Mouse (Mus musculus) telencephalon, adult 2 months (tissue): ENCODE data around the gene Rap1gap2.

Experiments used
- DNase-seq: peaks from one replicate; pipeline ENCODE4 v3.0.0-alpha.2; 2011; ENCODE audit warnings: low read depth, low spot score

Rap1gap2 gene

DNA sequence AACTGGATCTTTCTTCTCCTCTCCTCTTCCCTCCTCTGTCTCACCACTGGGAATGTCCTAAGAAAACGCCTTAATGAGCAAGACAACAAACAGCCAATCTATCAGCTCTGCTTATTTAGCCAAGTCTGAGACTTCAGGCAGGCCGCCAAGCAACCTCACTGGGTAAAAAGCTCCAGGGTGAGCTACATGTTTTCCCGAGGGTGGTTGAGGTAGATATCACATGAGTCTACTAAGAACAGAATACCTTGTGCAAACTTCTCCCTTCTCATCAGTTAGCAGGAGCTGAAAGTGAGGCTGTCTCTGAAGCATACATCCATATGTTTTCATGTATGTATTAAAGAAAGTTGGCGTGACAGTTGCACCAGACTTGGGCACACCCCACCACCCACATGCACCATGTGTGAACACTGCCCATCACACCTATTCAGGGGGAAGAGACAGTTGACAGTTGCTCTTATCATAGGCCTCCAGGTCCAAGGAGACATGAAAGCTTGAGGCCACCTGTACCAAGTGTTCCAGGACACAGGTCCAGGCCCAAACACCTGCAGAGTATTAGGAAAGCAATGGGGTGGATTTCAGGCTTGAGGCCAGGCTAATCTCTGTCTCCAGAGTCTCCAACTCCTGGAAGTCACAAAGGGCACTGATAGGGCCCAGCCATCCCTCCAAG is 35.8 kb downstream of the Rap1gap2 start:
- DNase-seq, result no peak

DNA sequence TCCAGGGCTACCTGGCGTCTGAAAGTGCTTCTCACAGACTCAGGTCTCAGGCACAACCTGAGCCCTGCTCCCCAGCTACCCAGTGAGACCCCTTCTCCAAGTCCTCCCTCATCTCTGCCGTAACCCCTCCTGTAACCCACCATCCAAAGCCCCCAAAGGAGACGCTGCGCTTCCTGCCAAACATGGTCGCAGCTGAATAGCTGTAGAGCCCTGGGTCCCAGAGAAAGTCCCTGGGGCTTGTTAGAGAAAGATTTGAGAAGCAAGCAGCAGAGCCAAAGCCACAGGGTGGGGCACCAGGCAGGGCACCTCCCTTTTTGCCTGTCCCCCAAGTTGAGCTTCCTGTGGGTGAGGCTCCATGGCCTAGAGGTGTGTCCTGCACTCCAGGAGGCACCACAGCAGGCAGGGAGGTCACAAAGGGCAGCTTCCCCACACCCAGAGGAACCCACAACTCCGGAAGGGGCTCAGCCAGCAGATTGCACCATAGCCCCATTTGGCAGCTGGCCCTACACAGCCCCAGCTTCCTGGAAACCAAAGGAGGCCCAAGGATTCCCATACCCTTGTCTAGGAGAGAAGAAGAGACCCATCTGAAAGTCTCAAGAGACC is 38.2 kb downstream of the Rap1gap2 start:
- no peak for DNase-seq

DNA sequence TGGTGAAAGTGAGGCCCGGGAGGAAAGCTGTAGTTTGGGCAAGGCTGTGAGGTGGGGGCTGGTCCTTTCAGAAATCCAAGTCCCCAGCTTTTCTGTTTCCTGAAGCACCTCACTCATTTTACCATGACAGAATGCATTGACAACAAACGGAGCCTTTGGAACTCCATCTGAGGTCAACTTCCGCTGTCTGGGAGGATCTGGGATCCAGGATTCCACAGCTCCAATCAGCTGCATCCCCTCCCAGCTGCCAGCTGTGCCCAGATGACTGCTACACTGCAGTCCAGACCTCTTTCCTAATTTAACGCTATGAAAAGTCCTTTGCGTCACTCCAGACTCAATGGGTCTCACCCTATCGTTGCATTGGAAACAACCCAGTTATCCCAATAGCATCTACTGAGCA is 41.0 kb downstream of the Rap1gap2 start:
- DNase-seq, result no peak

DNA sequence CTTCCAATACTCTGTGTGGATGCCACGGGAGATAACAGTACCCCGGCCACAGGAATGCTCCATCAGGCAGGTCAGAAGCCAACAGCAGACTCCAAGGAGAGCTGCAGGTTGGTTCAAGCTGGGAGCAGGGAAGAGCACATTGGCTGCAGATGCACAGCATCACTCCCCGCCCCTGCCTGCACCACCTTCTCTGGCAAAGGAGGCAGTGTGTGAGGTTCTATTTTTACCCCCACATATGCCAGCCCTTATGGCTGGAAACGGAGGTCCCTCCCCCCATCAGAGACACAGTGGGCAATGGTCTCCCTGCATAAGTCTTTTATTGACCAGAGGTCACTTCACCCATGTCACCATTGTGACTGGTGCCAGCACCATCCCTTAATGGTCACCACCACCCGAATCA is 42.3 kb downstream of the Rap1gap2 start:
- no peak for DNase-seq

DNA sequence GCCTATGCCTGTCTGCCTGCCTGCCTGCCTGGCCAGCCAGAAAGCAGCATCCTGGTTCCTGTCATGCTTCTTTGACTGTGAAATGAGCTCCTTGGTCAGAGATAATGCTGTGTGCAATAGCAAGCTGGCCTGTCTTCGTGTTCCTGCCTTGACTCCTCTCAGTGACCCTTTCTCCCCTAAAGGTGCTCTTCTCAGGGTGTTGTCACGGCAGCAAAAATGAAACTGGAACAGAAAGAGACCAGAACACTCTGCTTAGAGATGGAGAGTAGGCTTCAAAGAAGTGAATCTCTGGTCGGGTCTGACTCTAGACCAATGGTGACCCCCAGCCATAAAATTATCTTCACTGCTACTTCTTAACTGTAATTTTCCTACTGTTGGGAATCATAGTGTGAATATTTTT is 42.7 kb downstream of the Rap1gap2 start:
- no peak for DNase-seq

DNA sequence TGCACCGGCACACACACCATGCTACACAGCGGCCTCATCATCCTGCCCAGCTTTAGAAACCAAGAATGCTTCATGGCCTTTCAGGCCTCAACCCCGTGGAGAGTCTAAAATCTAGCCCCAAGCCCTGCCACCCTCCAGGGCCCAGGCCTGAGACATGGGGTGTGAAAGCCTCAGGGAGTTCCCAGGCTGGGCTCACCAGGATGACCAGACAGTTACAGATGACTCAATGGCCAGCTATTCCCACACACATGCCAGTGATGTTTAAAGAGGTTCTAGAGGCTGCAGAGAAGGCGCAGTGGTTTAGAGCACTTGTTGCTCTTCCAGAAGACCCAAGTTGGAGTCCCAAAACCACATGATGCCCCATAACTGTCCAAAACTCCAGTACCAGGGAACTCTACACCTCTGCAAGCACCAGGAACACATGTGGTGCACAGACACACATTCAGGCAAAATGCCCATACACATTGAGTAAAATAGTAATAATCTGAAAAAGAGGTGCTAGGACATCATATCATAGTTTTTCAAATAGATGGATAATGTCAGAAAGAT is 44.3 kb downstream of the Rap1gap2 start:
- DNase-seq, result no peak

DNA sequence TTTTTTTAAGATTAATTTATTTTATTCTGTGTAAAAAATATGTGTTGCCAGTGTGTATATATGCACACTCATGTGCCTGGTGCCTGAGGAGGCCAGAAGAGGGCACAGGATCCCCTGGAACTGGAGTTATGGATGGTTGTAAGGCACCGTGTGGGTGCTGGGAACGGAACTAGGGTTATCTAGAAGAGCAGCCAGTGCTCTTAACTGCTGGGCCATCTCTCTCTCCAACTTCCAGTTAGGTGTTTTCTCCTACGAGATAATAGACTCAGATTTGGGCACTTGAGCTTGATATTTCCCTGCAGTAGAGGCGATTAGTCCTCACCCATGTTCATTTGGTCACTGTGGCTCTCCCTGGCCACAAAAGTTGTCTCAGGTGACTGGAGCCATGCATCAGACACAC is 49.3 kb downstream of the Rap1gap2 start:
- no peak for DNase-seq

DNA sequence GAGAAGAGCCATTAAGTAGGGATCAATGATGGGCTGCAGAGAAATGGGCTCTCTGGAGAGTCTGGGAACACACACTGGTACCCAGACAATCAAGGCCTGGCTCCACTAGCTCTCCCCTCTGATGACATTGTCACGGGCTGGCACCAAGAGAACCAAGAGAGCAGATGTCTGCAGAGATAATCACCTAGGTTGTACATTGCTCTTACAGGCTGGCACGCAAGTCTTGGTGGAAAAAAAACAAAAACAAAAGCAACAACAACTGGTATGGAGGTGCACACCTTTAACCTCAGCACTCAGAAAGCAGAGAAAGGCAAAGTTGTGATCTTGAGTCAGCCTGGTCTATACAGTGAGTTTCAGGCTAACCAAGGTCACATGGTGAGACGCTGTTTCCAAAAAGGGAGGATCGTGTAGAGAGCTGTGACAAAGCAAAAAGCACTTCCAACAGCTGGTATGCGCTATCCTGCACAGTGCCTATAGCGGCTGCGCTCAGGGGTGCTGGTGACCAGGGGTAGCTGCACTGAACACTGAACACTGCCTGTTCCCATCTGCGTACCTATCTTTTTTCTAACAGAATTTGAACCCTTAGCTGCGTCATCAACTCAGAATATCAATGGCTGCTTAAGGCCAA is 50.0 kb downstream of the Rap1gap2 start:
- no peak for DNase-seq

DNA sequence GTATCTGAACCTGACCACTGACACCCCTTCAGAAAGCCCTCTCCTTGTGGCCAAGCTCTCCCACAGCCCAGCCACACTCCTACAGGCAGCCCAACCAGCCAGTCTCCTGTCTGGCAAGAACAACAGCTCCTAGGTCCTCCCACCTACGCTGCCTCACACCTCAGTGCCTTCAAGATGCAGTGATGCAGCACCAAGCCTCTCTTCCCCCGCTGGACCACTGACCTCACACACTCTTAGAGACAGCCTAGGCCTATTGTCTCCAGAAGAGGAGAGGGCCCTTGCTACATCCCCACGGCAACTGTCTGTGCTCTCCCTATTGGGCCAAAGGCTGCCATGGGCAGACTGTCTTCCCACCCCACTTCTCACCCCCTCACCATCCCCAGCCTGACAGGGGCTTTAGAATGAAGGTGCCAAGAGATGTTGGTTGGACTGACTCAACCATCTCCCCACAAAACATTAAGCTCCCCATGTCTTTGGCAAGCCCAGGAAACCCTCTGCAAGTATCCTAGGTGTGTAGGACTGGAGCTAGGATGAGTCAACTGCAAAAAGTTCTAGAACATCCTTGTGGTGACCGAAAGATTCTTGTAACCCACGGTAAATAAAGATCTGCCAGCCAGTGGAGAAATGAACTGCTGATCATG is 50.8 kb downstream of the Rap1gap2 start:
- DNase-seq, result no peak

DNA sequence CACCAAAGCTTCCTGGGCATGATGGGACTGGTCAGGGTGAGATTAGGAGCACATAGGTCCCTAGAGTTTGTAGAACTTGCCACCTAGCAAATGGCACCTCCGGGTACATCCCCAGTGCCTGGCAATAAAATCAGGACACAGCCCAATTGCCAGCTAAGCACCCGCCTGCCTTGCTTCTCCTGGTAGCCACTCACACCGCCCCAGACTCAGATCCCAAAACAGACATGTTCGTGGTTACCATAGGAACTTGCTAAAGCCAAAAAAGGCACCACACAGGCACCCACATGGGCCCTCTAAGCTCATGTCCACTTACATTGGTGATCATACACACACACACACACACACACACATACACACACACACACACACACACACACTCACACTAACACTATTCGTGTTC is 51.8 kb downstream of the Rap1gap2 start:
- DNase-seq, result no peak

DNA sequence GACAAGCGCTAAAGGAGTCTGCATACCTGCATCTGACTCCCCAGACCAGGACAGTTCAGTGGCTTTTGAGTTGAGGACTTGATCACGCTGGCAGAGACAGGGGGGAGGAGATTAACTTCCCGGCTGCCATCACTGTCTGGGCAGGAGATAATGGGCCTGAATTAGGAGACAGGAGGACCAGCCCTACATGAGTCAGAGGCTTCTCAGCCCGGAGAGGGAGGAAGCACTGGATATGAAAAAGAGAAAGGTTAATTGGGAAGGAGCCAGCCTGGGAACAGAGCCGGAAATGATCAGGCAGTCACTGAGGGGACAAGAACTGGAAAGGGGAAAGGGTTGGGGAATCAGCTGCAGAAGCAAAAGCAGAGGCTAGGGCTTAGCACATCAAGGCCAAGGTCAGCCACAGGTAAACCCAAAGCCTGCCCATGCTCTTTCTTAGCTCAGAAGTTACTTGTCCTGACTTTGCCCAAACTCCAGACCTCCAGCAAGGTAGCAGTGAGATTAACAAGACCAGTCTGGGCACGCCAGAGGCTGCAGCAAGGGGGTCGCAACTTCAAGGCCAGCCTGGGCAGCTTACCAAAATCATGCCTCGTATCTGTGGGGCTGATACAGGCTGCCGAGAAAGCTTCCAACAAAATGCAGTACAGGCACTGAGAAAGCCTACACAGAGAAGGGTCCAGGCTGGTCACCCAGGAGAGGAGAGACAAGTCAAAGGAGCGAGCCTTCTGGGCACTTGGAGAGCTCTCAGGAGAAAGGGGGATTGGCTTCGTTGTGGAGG is 53.1 kb downstream of the Rap1gap2 start:
- no peak for DNase-seq

DNA sequence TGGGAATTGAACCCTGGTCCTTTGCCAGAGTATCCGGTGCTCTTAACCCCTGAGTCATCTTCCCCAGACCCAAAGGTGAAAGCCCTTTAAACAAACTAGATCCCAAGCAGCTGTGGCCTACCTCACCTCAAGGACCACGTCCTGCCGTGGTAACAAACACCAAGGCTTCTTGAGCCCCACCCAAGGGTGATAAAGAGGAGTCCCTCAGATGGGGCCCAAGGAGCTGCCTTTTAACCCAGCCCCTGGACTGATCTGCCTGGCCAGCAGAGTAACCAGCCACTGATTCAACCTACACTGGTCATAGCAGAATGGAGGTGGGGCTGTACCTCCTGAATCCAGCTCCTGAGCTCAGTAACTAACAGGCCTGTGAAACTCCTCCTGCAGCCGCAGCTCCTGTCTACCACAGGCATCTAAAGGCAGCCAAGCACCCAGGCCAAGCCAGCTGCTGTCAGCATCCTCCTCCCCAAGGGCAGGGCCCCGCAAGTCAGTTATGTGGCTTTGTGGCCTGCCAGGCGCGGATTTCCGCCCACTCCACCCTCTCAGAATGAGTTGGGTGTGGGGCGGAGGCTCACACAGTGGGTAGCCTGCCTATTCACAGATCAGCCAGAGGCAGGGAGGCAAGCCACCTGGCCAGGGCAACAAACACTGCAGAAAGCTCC is 54.9 kb downstream of the Rap1gap2 start:
- no peak for DNase-seq

DNA sequence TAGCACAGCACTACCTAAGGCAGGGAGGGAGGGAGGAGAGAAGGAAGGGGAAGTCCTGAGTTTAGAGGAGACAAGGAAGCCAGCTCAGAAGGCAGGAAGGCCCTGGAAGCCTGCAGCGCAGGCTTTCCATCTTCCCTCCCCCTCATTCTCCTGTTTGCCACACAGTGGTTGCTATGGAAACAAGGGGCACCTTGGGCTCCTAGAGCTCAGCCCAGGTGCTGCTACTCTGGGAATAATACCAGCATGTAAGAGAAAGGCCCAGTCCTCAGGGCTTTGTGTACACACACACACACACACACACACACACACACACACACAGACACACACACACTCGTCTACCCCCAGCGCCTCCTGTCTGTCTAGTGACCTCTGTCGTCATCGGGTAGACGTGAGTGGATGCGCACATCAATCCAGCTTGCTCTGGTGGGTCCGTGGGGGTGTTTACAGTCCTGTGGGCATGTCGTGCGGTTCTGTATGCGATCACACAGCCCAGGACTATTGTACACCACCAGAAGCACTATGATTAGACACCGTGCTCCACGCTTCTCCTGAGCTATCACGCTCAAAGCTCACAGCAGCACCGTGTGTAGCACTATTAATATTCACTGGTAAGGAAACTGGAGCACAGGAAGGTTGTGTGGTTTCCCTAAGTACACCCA is 55.9 kb downstream of the Rap1gap2 start:
- no peak for DNase-seq

DNA sequence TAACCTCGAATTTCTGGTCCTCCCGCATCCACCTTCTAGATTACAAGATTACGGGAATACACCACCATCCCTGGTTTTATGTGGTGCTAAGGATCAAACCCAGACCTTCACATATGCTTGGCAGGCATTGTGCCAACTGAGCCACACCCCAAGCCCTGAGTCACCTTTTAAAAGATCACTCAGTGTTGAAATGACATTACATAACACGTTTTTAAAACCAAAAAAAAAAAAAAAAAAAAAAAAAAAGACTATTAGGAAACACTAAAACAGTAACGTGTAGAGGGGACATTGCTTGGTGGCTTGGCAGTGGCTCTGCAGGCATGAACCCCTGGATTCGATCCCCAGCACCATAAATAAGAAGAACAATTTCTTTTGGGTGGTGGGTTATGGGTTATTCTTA is 59.1 kb downstream of the Rap1gap2 start:
- DNase-seq, result no peak

DNA sequence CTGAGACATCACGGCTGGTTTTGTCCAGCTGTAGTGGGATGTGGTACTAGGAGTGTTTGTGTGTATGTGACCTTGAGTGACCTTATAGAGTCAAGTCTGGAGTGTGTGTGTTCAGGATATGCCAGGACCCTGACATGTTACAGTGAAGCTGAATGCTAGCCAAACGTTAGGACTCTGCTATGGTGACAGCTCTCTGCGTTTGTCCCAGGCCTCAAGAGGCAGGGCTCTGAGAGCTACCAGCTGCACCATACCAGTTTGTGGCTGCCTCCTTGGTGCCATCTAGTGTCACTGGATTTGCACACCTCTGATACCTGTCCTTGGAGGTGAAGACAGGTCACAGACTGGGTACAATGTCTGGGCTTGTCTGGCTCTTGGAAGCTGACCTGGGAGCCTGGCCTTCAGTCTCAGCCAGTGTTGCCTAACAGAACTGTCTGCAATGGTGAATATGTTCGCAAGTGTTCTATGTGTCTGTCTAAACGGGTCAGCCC is 60.1 kb downstream of the Rap1gap2 start:
- DNase-seq, result no peak

DNA sequence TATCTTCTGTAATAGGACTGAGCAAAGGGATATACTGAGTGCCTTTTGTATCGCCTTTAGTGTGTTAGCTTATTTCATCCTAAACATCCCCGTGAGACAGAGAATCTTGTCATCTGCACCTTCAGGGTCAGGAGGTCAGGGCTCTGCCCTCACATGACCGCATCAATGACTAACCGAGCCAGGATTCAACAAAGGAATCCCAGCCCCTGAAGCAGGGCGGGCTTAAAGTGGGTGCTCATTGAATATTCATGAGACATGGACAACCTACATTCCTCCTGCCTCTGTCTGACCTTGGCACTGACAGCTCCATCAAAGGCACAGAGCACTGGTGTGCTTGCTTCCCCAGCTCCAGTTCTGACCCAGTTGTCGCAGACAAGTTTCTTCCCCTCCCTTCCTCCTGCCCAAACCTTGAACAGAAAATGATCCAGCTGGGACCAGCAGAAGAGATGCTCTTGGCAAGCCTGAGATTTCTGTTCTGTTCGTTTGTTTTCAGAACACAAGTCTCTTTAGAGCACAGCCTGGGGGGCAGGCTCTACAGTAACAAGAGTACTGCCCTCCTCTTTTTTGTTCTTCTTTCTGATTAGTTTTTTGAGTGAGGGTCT is 61.8 kb downstream of the Rap1gap2 start:
- DNase-seq, result no peak

DNA sequence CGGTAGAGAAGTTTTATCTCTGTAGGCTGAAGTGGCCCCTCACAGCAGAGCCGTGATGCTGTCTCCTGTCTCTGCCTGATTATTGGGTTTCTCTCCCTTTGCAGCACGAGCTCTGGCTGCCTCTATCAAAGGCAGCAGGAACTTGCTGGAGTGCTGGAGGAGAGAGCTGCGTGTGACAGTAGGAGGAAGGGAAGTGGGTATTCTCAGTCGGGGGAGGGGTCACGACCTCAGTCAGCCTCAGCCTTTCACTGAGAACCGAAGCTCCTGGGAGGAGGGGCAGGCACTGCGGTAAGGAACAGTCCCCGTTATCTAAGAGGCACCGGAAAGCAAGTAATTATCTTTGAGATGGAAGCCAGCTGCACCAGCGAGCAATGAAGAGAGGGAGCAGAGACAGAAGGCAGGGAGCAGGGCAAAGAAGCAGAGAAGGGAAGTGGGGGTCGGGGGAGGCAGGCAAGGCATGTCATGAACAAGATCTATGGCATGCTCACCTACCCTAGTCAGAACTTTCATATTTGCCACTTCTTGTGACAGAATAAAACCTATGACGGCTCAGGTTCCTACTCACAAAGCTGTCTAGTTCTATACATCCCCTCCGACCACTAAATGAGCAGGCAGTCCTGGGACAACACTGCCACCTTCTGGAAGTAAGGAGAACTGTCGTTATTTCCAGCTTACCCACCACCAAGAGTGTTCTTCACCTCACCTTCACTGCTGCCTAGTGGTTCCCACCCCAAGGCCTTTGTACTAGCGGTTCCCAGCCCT is 63.6 kb downstream of the Rap1gap2 start:
- no peak for DNase-seq

DNA sequence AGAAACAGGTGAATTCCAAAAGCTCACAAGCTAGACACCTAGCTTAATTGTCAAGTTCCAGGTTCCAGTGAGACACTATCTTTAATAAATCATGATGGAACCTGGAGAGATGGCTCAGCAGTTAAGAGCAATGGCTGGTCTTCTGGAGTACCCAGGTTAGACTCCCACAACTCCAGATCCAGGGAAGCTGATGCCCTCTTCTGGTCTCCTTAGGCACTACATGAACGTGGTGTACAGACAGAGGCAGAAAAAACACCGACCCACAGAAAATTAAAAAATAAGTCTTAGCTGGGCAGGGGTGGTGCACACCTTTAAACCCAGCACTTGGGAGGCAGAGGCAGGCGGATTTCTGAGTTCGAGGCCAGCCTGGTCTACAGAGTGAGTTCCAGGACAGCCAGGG is 64.5 kb downstream of the Rap1gap2 start:
- DNase-seq, result no peak

DNA sequence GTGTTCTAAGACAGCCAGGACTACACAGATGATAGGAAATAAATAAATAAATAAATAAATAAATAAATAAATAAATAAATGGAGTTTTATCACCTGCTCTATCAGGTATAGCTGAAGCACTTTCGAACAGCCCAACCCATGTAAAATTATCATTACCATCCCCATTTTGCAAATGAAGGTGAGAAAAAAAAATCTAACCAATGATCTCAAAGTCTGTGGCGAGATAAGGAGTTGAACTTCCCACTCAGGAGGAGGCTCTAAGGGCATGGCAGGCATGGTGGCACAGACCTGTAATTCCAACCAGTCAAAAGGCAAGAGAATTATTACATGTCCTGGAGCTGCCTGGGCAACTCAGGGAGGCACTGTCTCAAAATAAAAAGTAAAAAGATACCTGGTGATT is 65.2 kb downstream of the Rap1gap2 start:
- DNase-seq, result no peak
